Mouse (Mus musculus): ENCODE data around the gene Prdm8.

DNA sequence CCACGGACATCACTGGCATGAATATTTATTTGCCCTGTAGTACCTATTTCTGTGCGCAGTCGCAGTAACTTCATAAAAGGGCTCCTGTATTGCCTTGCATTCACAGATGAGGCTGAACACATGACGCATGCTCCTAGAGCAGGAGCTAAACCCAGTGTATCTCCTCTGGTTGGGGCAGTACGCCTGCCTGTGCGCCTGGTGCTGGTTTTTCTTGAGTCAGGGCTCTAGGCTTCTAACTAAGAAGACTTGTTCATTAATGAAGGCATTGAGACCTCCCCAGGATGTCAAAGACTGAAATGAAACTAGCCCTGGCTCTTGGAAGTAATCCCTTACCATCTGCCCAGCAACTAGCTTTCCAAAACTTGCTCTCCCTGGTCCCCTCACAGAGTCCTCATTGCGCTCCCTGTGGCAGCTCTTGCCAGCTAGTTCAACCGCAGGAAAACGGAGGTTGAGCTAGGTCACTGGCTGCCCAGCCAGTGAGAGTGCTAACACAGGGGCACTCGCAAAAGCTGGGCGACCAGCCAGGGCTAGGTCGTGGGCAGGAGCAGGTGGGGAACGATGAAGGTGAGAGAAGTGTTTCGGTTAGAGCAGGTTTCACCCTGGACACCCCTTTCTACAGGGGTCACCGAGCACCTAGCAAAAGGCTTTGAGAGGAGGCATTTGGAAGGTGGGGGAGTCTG is 5.6 kb downstream of the Prdm8 start:
- TF ChIP-seq CTCF (IDR thresholded peaks at IDR 0.05; ENCODE audit: low read depth) (no peak), EP300 (optimal IDR thresholded peaks at IDR 0.05) (no peak)
